Mouse (Mus musculus) hematopoietic multipotent progenitor cell, adult 10-12 weeks (in vitro differentiated cells): ENCODE measurements around the gene Hist1h2ap. TPM values are rescaled to one million over a fixed set of nuclear protein-coding genes. Genes with fewer than 3 reads are reported as not detected.

ENCODE experiments used
- polyA plus RNA-seq: library from polyadenylated mRNA; stranded (reverse); fragments of >175 nt; gene quantifications from 2 replicates; pipeline ENCODE4 v1.2.3, GENCODE M21; 2012; ENCODE audit warnings: low replicate concordance

Gene Hist1h2ap
- 1,183 and 6,694 TPM in 2 replicates for polyA plus RNA-seq

DNA sequence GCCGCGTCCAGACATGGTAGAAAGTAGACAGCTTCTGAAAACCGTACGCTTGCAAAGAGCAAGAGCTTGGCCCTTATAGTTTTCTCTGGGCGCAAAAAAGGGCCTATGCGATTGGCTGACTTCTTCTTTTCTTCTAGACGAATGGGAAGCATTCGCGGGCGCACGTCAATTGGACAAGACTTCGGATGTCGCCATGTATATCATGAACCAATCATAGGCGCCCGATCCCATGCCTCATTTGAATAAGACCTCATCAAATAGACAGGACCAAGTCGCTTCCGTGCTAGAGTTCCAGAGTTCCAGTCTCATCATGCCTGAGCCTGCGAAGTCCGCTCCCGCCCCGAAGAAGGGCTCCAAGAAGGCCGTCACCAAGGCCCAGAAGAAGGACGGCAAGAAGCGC is at the start of gene Hist1h2ap, which contains the start of gene Hist1h2br:
Gene Hist1h2ap, minus strand, starts transcription at position 47 of the 400 bp plus-strand sequence.
Gene Hist1h2br, plus strand, starts transcription at position 283 of the 400 bp plus-strand sequence.

DNA sequence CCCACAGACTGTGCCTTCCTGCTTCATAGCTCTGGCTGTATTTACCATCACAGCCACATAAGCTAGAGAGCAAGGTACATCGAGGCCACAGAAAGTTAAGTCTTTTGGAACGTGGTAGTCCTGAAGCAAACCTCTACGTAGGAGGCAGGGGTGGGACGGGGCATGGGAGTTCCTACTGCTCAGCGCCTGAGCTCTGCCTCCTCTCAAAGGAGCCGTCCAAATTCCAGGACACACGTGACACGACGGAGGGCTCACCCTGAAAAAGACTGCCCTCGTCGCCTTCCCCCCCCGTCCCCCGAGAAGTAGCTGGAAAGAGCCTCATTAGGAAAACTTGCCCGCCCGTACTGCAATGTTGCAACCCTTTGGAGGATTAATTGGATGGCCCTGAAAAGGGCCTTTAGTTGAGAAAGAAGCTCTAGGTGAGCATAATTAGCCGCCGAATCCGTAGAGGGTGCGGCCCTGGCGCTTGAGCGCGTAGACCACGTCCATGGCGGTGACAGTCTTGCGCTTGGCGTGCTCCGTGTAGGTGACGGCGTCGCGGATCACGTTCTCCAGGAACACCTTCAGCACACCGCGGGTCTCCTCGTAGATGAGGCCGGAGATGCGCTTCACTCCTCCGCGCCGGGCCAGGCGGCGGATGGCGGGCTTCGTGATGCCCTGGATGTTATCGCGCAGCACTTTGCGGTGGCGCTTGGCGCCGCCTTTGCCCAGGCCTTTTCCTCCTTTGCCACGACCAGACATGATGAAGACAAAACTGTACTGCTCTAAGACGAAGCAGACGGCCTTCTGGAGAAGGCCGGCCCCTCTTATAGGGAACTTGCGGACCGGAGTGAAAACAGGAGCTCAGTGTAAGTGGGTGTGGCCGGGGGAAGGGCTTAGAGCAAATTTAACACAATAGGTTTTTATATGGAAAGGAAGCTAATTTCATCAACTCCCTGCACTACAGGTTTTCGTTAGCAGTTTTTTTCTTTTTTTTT is 1.6 kb downstream of the Hist1h2ap start, which contains the start of gene Hist1h4n:
Gene Hist1h4n, minus strand, starts transcription at position 779 of the 977 bp plus-strand sequence.

DNA sequence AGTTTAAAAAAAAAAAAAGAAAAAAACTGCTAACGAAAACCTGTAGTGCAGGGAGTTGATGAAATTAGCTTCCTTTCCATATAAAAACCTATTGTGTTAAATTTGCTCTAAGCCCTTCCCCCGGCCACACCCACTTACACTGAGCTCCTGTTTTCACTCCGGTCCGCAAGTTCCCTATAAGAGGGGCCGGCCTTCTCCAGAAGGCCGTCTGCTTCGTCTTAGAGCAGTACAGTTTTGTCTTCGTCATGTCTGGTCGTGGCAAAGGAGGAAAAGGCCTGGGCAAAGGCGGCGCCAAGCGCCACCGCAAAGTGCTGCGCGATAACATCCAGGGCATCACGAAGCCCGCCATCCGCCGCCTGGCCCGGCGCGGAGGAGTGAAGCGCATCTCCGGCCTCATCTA is 21.8 kb downstream of the Hist1h2ap start, which contains the start of gene Hist1h4m:
Gene Hist1h4m, plus strand, starts transcription at position 208 of the 400 bp plus-strand sequence.

GRCm38 (mm10) chr13:21810073-21810472 is 23.2 kb downstream of the Hist1h2ap start, which contains the start of the genes Hist1h2bq and Hist1h2ao:
Gene Hist1h2bq, minus strand, starts transcription at chr13:21810197.
Gene Hist1h2ao, plus strand, starts transcription at chr13:21810465.

DNA sequence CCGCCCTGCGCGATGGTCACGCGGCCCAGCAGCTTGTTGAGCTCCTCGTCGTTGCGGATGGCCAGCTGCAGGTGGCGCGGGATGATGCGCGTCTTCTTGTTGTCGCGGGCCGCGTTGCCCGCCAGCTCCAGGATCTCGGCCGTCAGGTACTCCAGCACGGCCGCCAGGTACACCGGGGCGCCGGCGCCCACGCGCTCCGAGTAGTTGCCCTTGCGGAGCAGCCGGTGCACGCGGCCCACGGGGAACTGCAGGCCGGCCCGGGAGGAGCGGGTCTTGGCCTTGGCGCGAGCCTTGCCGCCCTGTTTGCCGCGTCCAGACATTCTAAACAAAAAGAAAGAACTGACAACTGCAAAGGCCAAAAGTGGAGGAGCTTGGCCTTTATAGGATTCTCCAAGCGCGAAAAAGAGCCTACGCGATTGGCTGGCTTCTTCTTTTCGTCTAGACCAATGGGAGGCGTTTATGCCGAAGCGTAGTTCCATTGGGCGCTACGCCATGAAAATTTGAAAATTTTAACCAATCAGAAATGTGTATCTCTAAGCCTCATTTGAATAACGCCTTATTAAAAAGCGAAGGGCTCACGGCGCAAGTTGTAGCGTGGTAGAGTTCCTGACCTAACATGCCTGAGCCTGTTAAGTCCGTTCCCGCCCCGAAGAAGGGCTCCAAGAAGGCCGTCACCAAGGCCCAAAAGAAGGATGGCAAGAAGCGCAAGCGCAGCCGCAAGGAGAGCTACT is 46.2 kb downstream of the Hist1h2ap start, which contains the start of the genes Hist1h2an and Hist1h2bp:
Gene Hist1h2an, minus strand, starts transcription at position 320 of the 731 bp plus-strand sequence.
Gene Hist1h2bp, plus strand, starts transcription at position 563 of the 731 bp plus-strand sequence.

DNA sequence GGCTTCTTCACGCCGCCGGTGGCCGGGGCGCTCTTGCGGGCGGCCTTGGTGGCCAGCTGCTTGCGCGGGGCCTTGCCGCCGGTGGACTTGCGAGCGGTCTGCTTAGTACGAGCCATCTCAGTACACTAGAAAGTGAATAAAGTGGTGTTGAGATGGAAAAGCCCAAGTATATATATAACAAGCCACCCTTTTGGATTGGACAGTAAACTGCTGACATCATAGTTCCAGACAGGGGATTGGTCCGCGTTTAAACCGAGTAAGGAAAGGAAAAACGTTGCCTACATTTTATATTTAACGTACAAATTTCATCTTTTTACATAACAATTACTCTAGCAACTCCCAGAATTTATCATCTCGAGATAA is 50.1 kb downstream of the Hist1h2ap start, which contains the start of gene Hist1h3i:
Gene Hist1h3i, minus strand, starts transcription at position 116 of the 363 bp plus-strand sequence.

Other genes with a start within 250 kb of the Hist1h2ap start
- gene Olfr1362, start 219.5 kb downstream of the Hist1h2ap start, polyA plus RNA-seq = not detected in 2 replicates
- not detected in 2 replicates for gene Olfr11, start 191.0 kb downstream of the Hist1h2ap start, polyA plus RNA-seq
- not detected in 2 replicates for gene Olfr1361, start 170.1 kb downstream of the Hist1h2ap start, polyA plus RNA-seq
- not detected in 2 replicates for gene Olfr1360, start 156.1 kb downstream of the Hist1h2ap start, polyA plus RNA-seq
- not detected in 2 replicates for gene Olfr1359, start 135.4 kb downstream of the Hist1h2ap start, polyA plus RNA-seq
- gene Hist1h2bl, start 117.4 kb downstream of the Hist1h2ap start, polyA plus RNA-seq = 2.0 TPM in 1 of 2 replicates, not detected in the other
- 11.2 and 13.3 TPM in 2 replicates for gene Hist1h2ai, start 117.1 kb downstream of the Hist1h2ap start, polyA plus RNA-seq
- gene Hist1h3h, start 115.8 kb downstream of the Hist1h2ap start, polyA plus RNA-seq = 20.5 and 29.9 TPM in 2 replicates
- 0.85 and 0.91 TPM in 2 replicates for gene Hist1h2bm, start 111.5 kb downstream of the Hist1h2ap start, polyA plus RNA-seq
- 0.72 and 1.6 TPM in 2 replicates for gene Hist1h4j, start 98.4 kb downstream of the Hist1h2ap start, polyA plus RNA-seq
- gene Hist1h4k, start 83.0 kb downstream of the Hist1h2ap start, polyA plus RNA-seq = 10.5 and 30.0 TPM in 2 replicates
- gene Hist1h2ak, start 79.7 kb downstream of the Hist1h2ap start, polyA plus RNA-seq = 17.5 and 23.9 TPM in 2 replicates
- 0.92 TPM in 1 of 2 replicates, not detected in the other for gene Hist1h2bn, start 79.4 kb downstream of the Hist1h2ap start, polyA plus RNA-seq
- 4.1 TPM in 1 of 2 replicates, not detected in the other for gene Hist1h1b, start 52.9 kb downstream of the Hist1h2ap start, polyA plus RNA-seq
- gene Hist1h3i, start 50.1 kb downstream of the Hist1h2ap start, polyA plus RNA-seq = 6.5 and 18.1 TPM in 2 replicates
- 15.3 and 16.1 TPM in 2 replicates for gene Hist1h2an, start 46.3 kb downstream of the Hist1h2ap start, polyA plus RNA-seq
- gene Hist1h2bp, start 46.0 kb downstream of the Hist1h2ap start, polyA plus RNA-seq = 0.47 and 2.4 TPM in 2 replicates
- gene Hist1h2bq, start 23.3 kb downstream of the Hist1h2ap start, polyA plus RNA-seq = 5.8 and 8.5 TPM in 2 replicates
- gene Hist1h2ao, start 23.0 kb downstream of the Hist1h2ap start, polyA plus RNA-seq = 1,820 and 2,295 TPM in 2 replicates
- 19.5 and 44.0 TPM in 2 replicates for gene Hist1h4m, start 21.8 kb downstream of the Hist1h2ap start, polyA plus RNA-seq
- 19.6 and 28.2 TPM in 2 replicates for gene Hist1h4n, start 1.3 kb downstream of the Hist1h2ap start, polyA plus RNA-seq
- 5.3 and 9.4 TPM in 2 replicates for gene Hist1h2br, start 236 bp upstream of the Hist1h2ap start, polyA plus RNA-seq
- gene Zfp184, start 111.6 kb upstream of the Hist1h2ap start, polyA plus RNA-seq = 0.08 and 0.25 TPM in 2 replicates
- not detected in 2 replicates for gene Pom121l2, start 147.7 kb upstream of the Hist1h2ap start, polyA plus RNA-seq
- 0.55 and 1.3 TPM in 2 replicates for gene Prss16, start 176.2 kb upstream of the Hist1h2ap start, polyA plus RNA-seq
- gene Hist1h2ah, start 202.1 kb upstream of the Hist1h2ap start, polyA plus RNA-seq = 0.54 and 2.4 TPM in 2 replicates
- 2.3 and 6.0 TPM in 2 replicates for gene Hist1h2bk, start 202.4 kb upstream of the Hist1h2ap start, polyA plus RNA-seq
- 17.4 and 21.6 TPM in 2 replicates for gene Hist1h4i, start 207.9 kb upstream of the Hist1h2ap start, polyA plus RNA-seq
- 5.8 and 8.8 TPM in 2 replicates for gene Hist1h2ag, start 209.4 kb upstream of the Hist1h2ap start, polyA plus RNA-seq
- gene Hist1h2bj, start 209.7 kb upstream of the Hist1h2ap start, polyA plus RNA-seq = 4.1 and 4.8 TPM in 2 replicates